Mouse (Mus musculus) kidney, postnatal 0 days (tissue): ENCODE data around the gene Mroh2a. TPM values are rescaled to one million over a fixed set of nuclear protein-coding genes. Genes with fewer than 3 reads are reported as not detected.

Experiments used
- ATAC-seq: fragments of 200-750 bp; cut with Nextera tagmentation; replicated peaks from 2 replicates; pipeline ENCODE4 v1.8.0; 2017; ENCODE audit warnings: low read depth, moderate number of reproducible peaks, moderate TSS enrichment, moderate library complexity; ENCODE audit not compliant: low FRiP score
- DNase-seq: peaks from one replicate; pipeline ENCODE4 v3.0.0-alpha.2; 2016; ENCODE audit warnings: low spot score
- H3K27ac ChIP-seq: fragments of 300-500 bp; sonication (generic); 2 replicates; pipeline ENCODE4 v1.5.1; 2014; ENCODE audit warnings: mild to moderate bottlenecking
- H3K27me3 ChIP-seq: fragments of 300-500 bp; sonication (generic); 2 replicates; pipeline ENCODE4 v1.6.1; 2014; ENCODE audit warnings: low read length, mixed read lengths; ENCODE audit not compliant: insufficient read depth
- H3K36me3 ChIP-seq: fragments of 300-500 bp; sonication (generic); 2 replicates; pipeline ENCODE4 v1.6.1; 2014; ENCODE audit warnings: low read length, mixed read lengths; ENCODE audit not compliant: insufficient read depth
- H3K4me1 ChIP-seq: fragments of 300-500 bp; sonication (generic); replicated peaks from 2 replicates; pipeline ENCODE4 v1.6.1; 2014; ENCODE audit warnings: antibody characterized with exemption, low read length, mixed read lengths; ENCODE audit not compliant: insufficient read depth
- H3K4me2 ChIP-seq: fragments of 300-500 bp; sonication (generic); 2 replicates; pipeline ENCODE4 v1.6.1; 2014; ENCODE audit warnings: mild to moderate bottlenecking, low read length, moderate library complexity, mixed read lengths
- H3K4me3 ChIP-seq: fragments of 300-500 bp; sonication (generic); replicated peaks from 2 replicates; pipeline ENCODE4 v1.5.1; 2014; ENCODE audit warnings: low read depth, low read length
- H3K9ac ChIP-seq: fragments of 300-500 bp; sonication (generic); 2 replicates; pipeline ENCODE4 v1.6.1; 2014; ENCODE audit warnings: low read depth, low read length
- H3K9me3 ChIP-seq: fragments of 300-500 bp; sonication (generic); replicated peaks from 2 replicates; pipeline ENCODE4 v1.6.1; 2016; ENCODE audit warnings: low read length, inconsistent platforms, mixed read lengths
- CTCF ChIP-seq: IDR thresholded peaks from 2 replicates; pipeline ENCODE4 v1.5.1; 2016; ENCODE audit warnings: antibody characterized with exemption, low read depth, mild to moderate bottlenecking, moderate library complexity
- WGBS: fragments of 180-500 bp; shearing (Covaris S2); extraction: QIAGEN DNeasy Blood & Tissue Kit; methylation state at CpG from one replicate; pipeline ENCODE4 v1.1.7; 2014; 5-methylcytosine and 5-hydroxymethylcytosine counted together
- polyA plus RNA-seq: library from polyadenylated mRNA; unstranded; fragments of >200 nt; fragmentation: Nextera tagmentation; extraction: Ambion mirVana; gene quantifications from 2 replicates; pipeline ENCODE4 v1.2.1, GENCODE M21; 2015

Mroh2a gene
- polyA plus RNA-seq, 1 experiment from 2014 or later, result 0.66 TPM

DNA sequence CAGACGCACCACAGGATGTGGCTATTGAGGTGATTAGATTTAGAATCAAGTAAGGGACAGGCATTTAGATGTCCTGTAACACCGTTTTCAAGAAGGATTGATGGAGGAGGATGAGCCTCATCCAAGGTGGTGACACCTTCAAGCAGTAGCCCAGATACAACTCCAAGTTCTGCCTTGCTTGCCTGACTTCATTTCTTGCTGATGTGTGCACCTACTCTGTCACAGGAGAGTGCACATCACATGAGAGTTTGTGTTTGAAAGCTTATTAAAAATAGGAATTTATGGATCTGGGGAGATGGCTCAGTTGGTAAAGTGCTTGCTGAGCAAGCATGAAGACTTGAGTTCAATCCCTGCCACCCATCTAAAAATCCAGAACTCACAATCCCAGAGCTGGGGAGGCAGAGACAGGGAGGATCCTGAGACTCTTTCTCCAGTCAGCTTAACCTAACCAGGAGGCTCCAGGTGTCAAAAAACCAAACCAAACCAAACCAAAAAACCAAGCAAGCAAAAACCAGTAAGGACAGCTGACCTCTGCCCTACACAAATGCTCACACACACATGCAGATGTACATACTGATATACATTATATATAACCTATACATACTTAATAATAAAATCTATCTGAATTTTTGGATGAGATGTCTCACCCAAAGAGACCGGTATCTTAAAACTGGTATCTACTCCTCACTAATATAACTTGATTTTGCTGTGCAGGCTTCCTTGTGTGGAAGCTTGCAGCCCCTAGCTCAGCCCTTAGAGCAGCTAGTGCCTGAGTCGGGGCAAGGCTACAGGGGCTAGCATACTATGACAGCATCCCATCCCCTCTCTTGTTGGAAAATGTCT lies 72.1 kb downstream of the Mroh2a start:
- DNase-seq (no peak), ATAC-seq (no peak)
- Histone ChIP-seq H3K9me3 (peaks cover 42% of the 10 kb centered on the region), H3K4me3 (no peak overlapping the region), H3K4me2 (no peak overlapping the region), H3K9ac (no peak overlapping the region), H3K4me1 (no peaks in the 10 kb centered on the region), H3K27ac (no peak overlapping the region), H3K36me3 (no peaks in the 10 kb centered on the region), H3K27me3 (no peaks in the 10 kb centered on the region)
- 65% methylated on average over 4 of the region's 4 CpGs for WGBS
- TF ChIP-seq CTCF, result no peak

DNA sequence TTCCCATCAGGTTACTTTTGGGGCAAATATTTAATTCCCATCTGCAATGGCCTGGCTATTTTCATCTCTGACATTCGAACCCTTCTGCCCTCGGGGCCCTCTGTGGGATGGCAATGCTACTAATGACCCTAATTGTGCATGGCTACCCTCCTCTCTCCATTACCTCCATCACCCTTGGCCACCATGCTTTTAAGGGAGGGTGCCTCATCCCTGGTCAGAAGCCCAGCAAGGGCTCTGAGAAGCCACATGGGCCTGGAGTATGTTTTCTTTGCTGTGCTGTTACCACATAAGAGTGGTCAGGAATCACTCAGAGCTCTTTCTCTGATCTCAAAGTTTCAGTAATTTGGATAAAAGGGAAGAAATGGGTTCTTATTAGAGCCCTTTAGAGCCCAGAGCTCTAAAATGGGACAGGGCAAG lies 72.8 kb downstream of the Mroh2a start:
- Histone ChIP-seq H3K4me3 (no peak overlapping the region), H3K9me3 (peaks cover 45% of the 10 kb centered on the region), H3K27me3 (no peaks in the 10 kb centered on the region), H3K4me1 (no peaks in the 10 kb centered on the region), H3K36me3 (no peaks in the 10 kb centered on the region), H3K9ac (no peak overlapping the region), H3K4me2 (no peak overlapping the region), H3K27ac (no peak overlapping the region)
- ATAC-seq, result no peak
- peak; percentile 2 for DNase-seq
- no peak for TF ChIP-seq CTCF
- WGBS, result 77% methylated on average over 2 of the region's 2 CpGs

DNA sequence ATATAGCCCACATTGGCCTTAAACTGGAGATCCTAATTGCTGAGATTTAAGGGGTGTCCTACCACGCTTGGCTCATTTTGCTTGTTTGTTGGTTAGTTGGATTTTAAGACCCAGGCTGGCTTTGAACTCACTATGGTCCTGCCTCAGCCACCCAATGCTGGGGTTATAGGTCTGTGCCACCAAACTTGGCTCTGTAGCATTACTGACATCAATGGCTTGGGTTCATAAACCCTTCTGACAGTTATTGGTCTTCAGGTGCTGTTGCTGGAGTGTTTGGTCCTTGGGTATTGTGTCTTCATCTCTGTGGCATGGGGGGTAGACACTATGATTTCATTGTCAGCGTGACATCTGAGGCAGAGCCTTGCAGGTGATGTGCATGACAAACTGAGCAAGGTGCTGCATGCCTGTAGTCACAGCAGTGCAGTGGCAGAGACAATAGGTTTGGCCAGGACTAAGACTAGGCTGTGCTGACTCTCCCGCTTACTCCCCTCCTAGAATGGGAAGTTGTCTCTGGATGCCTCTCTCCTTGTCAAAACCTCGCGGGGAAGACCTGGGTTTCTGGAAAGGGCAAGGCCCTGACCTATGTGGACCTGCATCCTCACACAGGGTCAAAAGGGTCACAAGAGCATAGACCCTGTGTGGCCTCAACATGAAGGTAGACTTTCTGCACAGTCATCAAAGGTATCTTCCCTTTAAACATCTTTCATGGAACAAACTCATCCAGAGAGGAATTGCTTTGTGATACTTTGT lies 73.7 kb downstream of the Mroh2a start:
- TF ChIP-seq CTCF, result no peak
- peak; percentile 3 for DNase-seq
- H3K9me3 ChIP-seq, result peaks cover 49% of the 10 kb centered on the region

GRCm38 (mm10) chr1:88301121-88302014 lies 74.6 kb downstream of the Mroh2a start:
- peak; percentile 63 for TF ChIP-seq CTCF
- no peaks in the 10 kb centered on the region for H3K27me3 ChIP-seq
- ATAC-seq (peak; percentile 14), DNase-seq (peak; percentile 36)
- peaks cover 50% of the 10 kb centered on the region for H3K9me3 ChIP-seq
- 70% methylated on average over 9 of the region's 9 CpGs for WGBS
- no peak overlapping the region for H3K4me2 ChIP-seq
- no peak overlapping the region for H3K27ac ChIP-seq
- no peak overlapping the region for H3K9ac ChIP-seq
- H3K4me1 ChIP-seq, result no peaks in the 10 kb centered on the region
- no peaks in the 10 kb centered on the region for H3K36me3 ChIP-seq
- no peak overlapping the region for H3K4me3 ChIP-seq

More for the DNA sequence above, 73.7 kb downstream of the Mroh2a start:
- Histone ChIP-seq H3K4me1 (no peaks in the 10 kb centered on the region), H3K9ac (no peak overlapping the region), H3K27ac (no peak overlapping the region), H3K4me3 (no peak overlapping the region), H3K27me3 (no peaks in the 10 kb centered on the region), H3K4me2 (no peak overlapping the region), H3K36me3 (no peaks in the 10 kb centered on the region)
- ATAC-seq, result no peak; the same call in 1 of the 2 replicates
- WGBS, result 40% methylated on average over 5 of the region's 5 CpGs

GRCm38 (mm10) chr1:88302057-88302740 lies 75.4 kb downstream of the Mroh2a start:
- no peak for TF ChIP-seq CTCF
- DNase-seq, result peak; percentile 4
- no peaks in the 10 kb centered on the region for H3K27me3 ChIP-seq

More at GRCm38 (mm10) chr1:88302057-88302740, 75.4 kb downstream of the Mroh2a start:
- H3K27ac ChIP-seq, result no peak overlapping the region
- peaks cover 54% of the 10 kb centered on the region for H3K9me3 ChIP-seq
- H3K9ac ChIP-seq, result no peak overlapping the region
- no peak overlapping the region for H3K4me3 ChIP-seq
- no peaks in the 10 kb centered on the region for H3K36me3 ChIP-seq
- 64% methylated on average over 14 of the region's 14 CpGs for WGBS
- no peak overlapping the region for H3K4me2 ChIP-seq
- ATAC-seq, result peak; percentile 10; the same call in 1 of the 2 replicates
- H3K4me1 ChIP-seq, result no peaks in the 10 kb centered on the region
